Mouse (Mus musculus): ENCODE measurements around the gene Vps52. TPM values are rescaled to one million over a fixed set of nuclear protein-coding genes. Genes with fewer than 3 reads are reported as not detected.

Gene Vps52
- total and polyA plus RNA-seq, 2 experiments from 2014 or later = 46.1 to 65.8 TPM

DNA sequence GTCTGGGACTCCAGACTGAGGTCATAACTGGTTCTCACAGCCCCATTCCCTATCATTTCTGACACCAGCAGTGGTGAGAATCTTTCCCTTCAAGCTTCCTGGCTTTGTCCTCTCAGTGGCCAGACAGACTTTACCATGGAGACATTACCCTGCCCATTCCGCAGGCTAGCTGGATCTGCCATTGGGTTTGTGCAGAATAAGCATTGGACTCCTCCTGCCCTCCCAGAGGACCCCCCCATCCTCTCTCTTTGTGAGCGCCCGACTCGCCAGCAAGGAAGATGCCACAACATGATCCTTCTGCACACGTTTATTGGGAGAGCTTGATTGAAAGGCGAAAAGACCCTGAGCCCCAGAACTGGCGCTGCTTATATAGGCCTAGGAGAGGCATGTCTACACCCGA lies 57.8 kb downstream of the Vps52 start:
- no peaks in the 10 kb centered on the region for H3K27me3 ChIP-seq (ENCODE audit: insufficient read depth, low read length)
- H3K4me1 ChIP-seq (ENCODE audit: insufficient read depth, low read length) = no peaks in the 10 kb centered on the region
- H3K4me3 ChIP-seq (ENCODE audit: low read depth, low read length) = no peak overlapping the region
- DNase-seq (ENCODE audit: low spot score) = no peak
- H3K36me3 ChIP-seq (ENCODE audit: insufficient read depth, low read length) = no peaks in the 10 kb centered on the region
- no peaks in the 10 kb centered on the region for H3K9me3 ChIP-seq (ENCODE audit: low read length)
- no peak overlapping the region for H3K27ac ChIP-seq (ENCODE audit: low read depth, low read length)
- no peak overlapping the region for H3K4me2 ChIP-seq (ENCODE audit: low read depth, low read length, poor library complexity, severe bottlenecking)
- ATAC-seq (ENCODE audit: low FRiP score) = no peak
- WGBS = 89% methylated on average over 8 of the region's 8 CpGs
- no peak overlapping the region for H3K9ac ChIP-seq (replicated peaks; ENCODE audit: low read length, poor library complexity, severe bottlenecking)
- TF ChIP-seq CTCF (IDR thresholded peaks at IDR 0.05) = no peak

Other genes with a start within 250 kb of the Vps52 start
Only the 30 nearest of the 33 such genes appear.
- gene Rab11b, start 195.3 kb upstream of the Vps52 start, total RNA-seq (2014; rRNA removed) = 120 and 158 TPM in 2 replicates
- 607 and 619 TPM in 2 replicates for gene Rab11b, start 195.3 kb upstream of the Vps52 start, polyA plus RNA-seq (2015; fragmentation: Nextera tagmentation; extraction: Ambion mirVana)
- 21.4 and 22.5 TPM in 2 replicates for gene Angptl4, start 174.0 kb upstream of the Vps52 start, total RNA-seq (2014; rRNA removed)
- gene Angptl4, start 174.0 kb upstream of the Vps52 start, polyA plus RNA-seq (2015; fragmentation: Nextera tagmentation; extraction: Ambion mirVana) = 27.5 and 33.5 TPM in 2 replicates
- 19.8 and 38.4 TPM in 2 replicates for gene Kank3, start 145.3 kb upstream of the Vps52 start, total RNA-seq (2014; rRNA removed)
- gene Kank3, start 145.3 kb upstream of the Vps52 start, polyA plus RNA-seq (2015; fragmentation: Nextera tagmentation; extraction: Ambion mirVana) = 46.2 and 50.0 TPM in 2 replicates
- 348 and 379 TPM in 2 replicates for gene Rps28, start 131.2 kb upstream of the Vps52 start, total RNA-seq (2014; rRNA removed)
- gene Rps28, start 131.2 kb upstream of the Vps52 start, polyA plus RNA-seq (2015; fragmentation: Nextera tagmentation; extraction: Ambion mirVana) = 513 and 564 TPM in 2 replicates
- gene Ndufa7, start 131.2 kb upstream of the Vps52 start, total RNA-seq (2014; rRNA removed) = 211 and 345 TPM in 2 replicates
- gene Ndufa7, start 131.2 kb upstream of the Vps52 start, polyA plus RNA-seq (2015; fragmentation: Nextera tagmentation; extraction: Ambion mirVana) = 501 and 560 TPM in 2 replicates
- 24.4 and 26.7 TPM in 2 replicates for gene Cd320, start 112.7 kb upstream of the Vps52 start, total RNA-seq (2014; rRNA removed)
- 46.8 and 50.0 TPM in 2 replicates for gene Cd320, start 112.7 kb upstream of the Vps52 start, polyA plus RNA-seq (2015; fragmentation: Nextera tagmentation; extraction: Ambion mirVana)
- not detected in 2 replicates for gene Gm7029, start 82.0 kb upstream of the Vps52 start, total RNA-seq (2014; rRNA removed)
- not detected in 2 replicates for gene Gm7029, start 82.0 kb upstream of the Vps52 start, polyA plus RNA-seq (2015; fragmentation: Nextera tagmentation; extraction: Ambion mirVana)
- gene Kifc1, start 65.2 kb upstream of the Vps52 start, total RNA-seq (2014; rRNA removed) = 4.3 and 5.0 TPM in 2 replicates
- gene Kifc1, start 65.2 kb upstream of the Vps52 start, polyA plus RNA-seq (2015; fragmentation: Nextera tagmentation; extraction: Ambion mirVana) = 1.4 and 2.2 TPM in 2 replicates
- 0.22 and 0.33 TPM in 2 replicates for gene Platr17, start 50.7 kb upstream of the Vps52 start, total RNA-seq (2014; rRNA removed)
- gene Platr17, start 50.7 kb upstream of the Vps52 start, polyA plus RNA-seq (2015; fragmentation: Nextera tagmentation; extraction: Ambion mirVana) = 1.4 and 1.5 TPM in 2 replicates
- 52.3 and 55.7 TPM in 2 replicates for gene Daxx, start 46.4 kb upstream of the Vps52 start, total RNA-seq (2014; rRNA removed)
- 42.9 and 44.3 TPM in 2 replicates for gene Daxx, start 46.4 kb upstream of the Vps52 start, polyA plus RNA-seq (2015; fragmentation: Nextera tagmentation; extraction: Ambion mirVana)
- gene Tapbp, start 39.9 kb upstream of the Vps52 start, total RNA-seq (2014; rRNA removed) = 41.4 and 44.4 TPM in 2 replicates
- 29.0 and 29.1 TPM in 2 replicates for gene Tapbp, start 39.9 kb upstream of the Vps52 start, polyA plus RNA-seq (2015; fragmentation: Nextera tagmentation; extraction: Ambion mirVana)
- gene Zbtb22, start 39.9 kb upstream of the Vps52 start, total RNA-seq (2014; rRNA removed) = 44.3 and 50.9 TPM in 2 replicates
- gene Zbtb22, start 39.9 kb upstream of the Vps52 start, polyA plus RNA-seq (2015; fragmentation: Nextera tagmentation; extraction: Ambion mirVana) = 18.5 and 18.6 TPM in 2 replicates
- gene Rgl2, start 26.3 kb upstream of the Vps52 start, total RNA-seq (2014; rRNA removed) = 81.8 and 83.0 TPM in 2 replicates
- gene Rgl2, start 26.3 kb upstream of the Vps52 start, polyA plus RNA-seq (2015; fragmentation: Nextera tagmentation; extraction: Ambion mirVana) = 33.1 and 38.2 TPM in 2 replicates
- gene Pfdn6, start 15.5 kb upstream of the Vps52 start, total RNA-seq (2014; rRNA removed) = 47.9 and 60.9 TPM in 2 replicates
- gene Pfdn6, start 15.5 kb upstream of the Vps52 start, polyA plus RNA-seq (2015; fragmentation: Nextera tagmentation; extraction: Ambion mirVana) = 170 and 185 TPM in 2 replicates
- gene Wdr46, start 15.2 kb upstream of the Vps52 start, total RNA-seq (2014; rRNA removed) = 14.3 and 15.7 TPM in 2 replicates
- 14.6 and 17.3 TPM in 2 replicates for gene Wdr46, start 15.2 kb upstream of the Vps52 start, polyA plus RNA-seq (2015; fragmentation: Nextera tagmentation; extraction: Ambion mirVana)
- 8.6 and 14.1 TPM in 2 replicates for gene B3galt4, start 4.3 kb upstream of the Vps52 start, total RNA-seq (2014; rRNA removed)
- gene B3galt4, start 4.3 kb upstream of the Vps52 start, polyA plus RNA-seq (2015; fragmentation: Nextera tagmentation; extraction: Ambion mirVana) = 11.1 and 14.0 TPM in 2 replicates
- 742 and 975 TPM in 2 replicates for gene Rps18, start 189 bp downstream of the Vps52 start, total RNA-seq (2014; rRNA removed)
- gene Rps18, start 189 bp downstream of the Vps52 start, polyA plus RNA-seq (2015; fragmentation: Nextera tagmentation; extraction: Ambion mirVana) = 751 and 769 TPM in 2 replicates
- 19.0 and 21.2 TPM in 2 replicates for gene H2-K1, start 44.5 kb downstream of the Vps52 start, total RNA-seq (2014; rRNA removed)
- gene H2-K1, start 44.5 kb downstream of the Vps52 start, polyA plus RNA-seq (2015; fragmentation: Nextera tagmentation; extraction: Ambion mirVana) = 17.0 and 22.2 TPM in 2 replicates
- gene Ring1, start 68.9 kb downstream of the Vps52 start, total RNA-seq (2014; rRNA removed) = 19.5 and 23.4 TPM in 2 replicates
- 17.3 and 19.5 TPM in 2 replicates for gene Ring1, start 68.9 kb downstream of the Vps52 start, polyA plus RNA-seq (2015; fragmentation: Nextera tagmentation; extraction: Ambion mirVana)
- gene H2-Ke6, start 72.2 kb downstream of the Vps52 start, total RNA-seq (2014; rRNA removed) = 58.4 and 67.6 TPM in 2 replicates
- gene H2-Ke6, start 72.2 kb downstream of the Vps52 start, polyA plus RNA-seq (2015; fragmentation: Nextera tagmentation; extraction: Ambion mirVana) = 53.6 and 54.7 TPM in 2 replicates
- gene Slc39a7, start 75.9 kb downstream of the Vps52 start, total RNA-seq (2014; rRNA removed) = 170 and 229 TPM in 2 replicates
- gene Slc39a7, start 75.9 kb downstream of the Vps52 start, polyA plus RNA-seq (2015; fragmentation: Nextera tagmentation; extraction: Ambion mirVana) = 152 and 156 TPM in 2 replicates
- gene Rxrb, start 76.0 kb downstream of the Vps52 start, total RNA-seq (2014; rRNA removed) = 53.6 and 61.2 TPM in 2 replicates
- gene Rxrb, start 76.0 kb downstream of the Vps52 start, polyA plus RNA-seq (2015; fragmentation: Nextera tagmentation; extraction: Ambion mirVana) = 52.7 and 53.7 TPM in 2 replicates
- gene Col11a2, start 83.6 kb downstream of the Vps52 start, total RNA-seq (2014; rRNA removed) = 17.9 and 24.3 TPM in 2 replicates
- 4.1 and 4.6 TPM in 2 replicates for gene Col11a2, start 83.6 kb downstream of the Vps52 start, polyA plus RNA-seq (2015; fragmentation: Nextera tagmentation; extraction: Ambion mirVana)
- not detected in 2 replicates for gene H2-Oa, start 136.5 kb downstream of the Vps52 start, total RNA-seq (2014; rRNA removed)
- gene H2-Oa, start 136.5 kb downstream of the Vps52 start, polyA plus RNA-seq (2015; fragmentation: Nextera tagmentation; extraction: Ambion mirVana) = 0.23 TPM in 1 of 2 replicates, not detected in the other
- 23.8 and 39.0 TPM in 2 replicates for gene H2-DMa, start 163.7 kb downstream of the Vps52 start, total RNA-seq (2014; rRNA removed)
- 24.8 and 26.1 TPM in 2 replicates for gene H2-DMa, start 163.7 kb downstream of the Vps52 start, polyA plus RNA-seq (2015; fragmentation: Nextera tagmentation; extraction: Ambion mirVana)
- 219 and 233 TPM in 2 replicates for gene Brd2, start 166.8 kb downstream of the Vps52 start, total RNA-seq (2014; rRNA removed)
- 107 and 124 TPM in 2 replicates for gene Brd2, start 166.8 kb downstream of the Vps52 start, polyA plus RNA-seq (2015; fragmentation: Nextera tagmentation; extraction: Ambion mirVana)
- 0.16 and 0.47 TPM in 2 replicates for gene H2-DMb2, start 187.5 kb downstream of the Vps52 start, total RNA-seq (2014; rRNA removed)
- gene H2-DMb2, start 187.5 kb downstream of the Vps52 start, polyA plus RNA-seq (2015; fragmentation: Nextera tagmentation; extraction: Ambion mirVana) = 1.4 and 1.6 TPM in 2 replicates
- gene H2-DMb1, start 197.3 kb downstream of the Vps52 start, total RNA-seq (2014; rRNA removed) = 0.47 and 4.7 TPM in 2 replicates
- 1.6 and 2.3 TPM in 2 replicates for gene H2-DMb1, start 197.3 kb downstream of the Vps52 start, polyA plus RNA-seq (2015; fragmentation: Nextera tagmentation; extraction: Ambion mirVana)
- gene Tap1, start 231.7 kb downstream of the Vps52 start, total RNA-seq (2014; rRNA removed) = 7.1 and 16.5 TPM in 2 replicates
- 7.7 and 8.3 TPM in 2 replicates for gene Tap1, start 231.7 kb downstream of the Vps52 start, polyA plus RNA-seq (2015; fragmentation: Nextera tagmentation; extraction: Ambion mirVana)
- 0.99 and 1.1 TPM in 2 replicates for gene Psmb9, start 232.0 kb downstream of the Vps52 start, total RNA-seq (2014; rRNA removed)
- 2.0 and 3.3 TPM in 2 replicates for gene Psmb9, start 232.0 kb downstream of the Vps52 start, polyA plus RNA-seq (2015; fragmentation: Nextera tagmentation; extraction: Ambion mirVana)